Mouse (Mus musculus) ES-E14 (cell line): ENCODE results near the gene Cd2bp2.

ENCODE experiments used
- HCFC1 ChIP-seq: IDR thresholded peaks from 2 replicates; pipeline ENCODE4 v1.6.1; 2012; ENCODE audit warnings: low read length, inconsistent platforms, borderline replicate concordance; ENCODE audit not compliant: insufficient read depth
- ZC3H11A ChIP-seq: IDR thresholded peaks from 2 replicates; pipeline ENCODE4 v1.6.1; 2012; ENCODE audit warnings: low read depth, mild to moderate bottlenecking, inconsistent platforms, low read length, borderline replicate concordance
- ZNF384 ChIP-seq: IDR thresholded peaks from 2 replicates; pipeline ENCODE4 v1.6.1; 2012; ENCODE audit warnings: low read depth, low read length, inconsistent platforms

GRCm38 (mm10) chr7:127210266-127210665 lies 14.4 kb upstream of the Cd2bp2 start:
- no peak for TF ChIP-seq HCFC1
- TF ChIP-seq ZC3H11A = no peak
- no peak for TF ChIP-seq ZNF384
